Mouse (Mus musculus) kidney, embryonic 16.5 days (tissue): ENCODE data around the gene Foxn4. TPM values are rescaled to one million over a fixed set of nuclear protein-coding genes. Genes with fewer than 3 reads are reported as not detected.

Experiments used
- polyA plus RNA-seq: library from polyadenylated mRNA; unstranded; fragments of >200 nt; fragmentation: Nextera tagmentation; extraction: Ambion mirVana; gene quantifications from 2 replicates; pipeline ENCODE4 v1.2.1, GENCODE M21; 2015

Foxn4 gene
- polyA plus RNA-seq, 1 experiment from 2014 or later = 0.10 TPM

Other genes with a start within 250 kb of the Foxn4 start
- 12.0 and 14.0 TPM in 2 replicates for gene Usp30, start 208.3 kb downstream of the Foxn4 start, polyA plus RNA-seq
- gene Svop, start 182.2 kb downstream of the Foxn4 start, polyA plus RNA-seq = 0.36 and 0.42 TPM in 2 replicates
- 8.7 and 9.1 TPM in 2 replicates for gene Alkbh2, start 145.6 kb downstream of the Foxn4 start, polyA plus RNA-seq
- 56.2 and 57.0 TPM in 2 replicates for gene Ung, start 143.4 kb downstream of the Foxn4 start, polyA plus RNA-seq
- gene Acacb, start 127.3 kb downstream of the Foxn4 start, polyA plus RNA-seq = 4.7 and 5.7 TPM in 2 replicates
- gene Myo1h, start 15.4 kb upstream of the Foxn4 start, polyA plus RNA-seq = 2.4 and 2.8 TPM in 2 replicates
- 116 and 124 TPM in 2 replicates for gene Kctd10, start 106.7 kb upstream of the Foxn4 start, polyA plus RNA-seq
- gene Ube3b, start 106.8 kb upstream of the Foxn4 start, polyA plus RNA-seq = 51.5 and 54.0 TPM in 2 replicates
- gene Mmab, start 170.3 kb upstream of the Foxn4 start, polyA plus RNA-seq = 35.8 and 36.9 TPM in 2 replicates
- 37.2 and 39.5 TPM in 2 replicates for gene Mvk, start 170.5 kb upstream of the Foxn4 start, polyA plus RNA-seq